Mouse (Mus musculus) bone marrow macrophage, adult 2 months (primary cell): ENCODE results near the gene Nrxn2.

Source experiments
- CTCF ChIP-seq: IDR thresholded peaks from 2 replicates; pipeline ENCODE4 v1.5.1; 2012; ENCODE audit warnings: low read depth, mild to moderate bottlenecking, low read length, moderate library complexity
- POLR2A ChIP-seq: IDR thresholded peaks from 2 replicates; pipeline ENCODE4 v1.6.1; 2012; ENCODE audit warnings: mild to moderate bottlenecking, low read depth, low read length, borderline replicate concordance

DNA sequence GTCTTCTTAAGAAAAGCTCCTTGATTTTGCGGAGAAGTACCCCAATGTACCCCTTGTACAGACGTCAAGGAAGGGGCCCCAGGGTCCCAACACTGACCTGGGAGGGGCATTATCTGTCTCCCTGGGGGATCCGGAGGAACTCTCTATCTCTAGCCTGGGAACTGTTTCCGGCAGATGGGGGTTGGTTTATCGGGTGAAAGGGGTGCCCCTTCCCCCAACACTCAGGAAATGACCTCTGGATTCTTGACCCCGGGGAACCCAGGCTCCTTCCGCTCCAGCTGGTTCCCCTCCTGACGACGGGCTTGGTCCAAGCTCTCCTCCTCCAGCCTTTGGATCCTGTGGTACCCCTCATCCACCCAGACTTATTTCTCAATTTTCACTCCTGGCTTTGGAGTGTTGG, 16.6 kb upstream of the Nrxn2 start:
- TF ChIP-seq CTCF (no peak), POLR2A (no peak)
